Mouse (Mus musculus) C2C12 (cell line): Measurements from ENCODE around the gene Cilp. TPM values are rescaled to one million over a fixed set of nuclear protein-coding genes. Genes with fewer than 3 reads are reported as not detected.

ENCODE experiments used
- H3K27me3 ChIP-seq: one replicate; pipeline ENCODE4 v1.6.1; 2011; ENCODE audit not compliant: control insufficient read depth, insufficient read depth, insufficient read length
- H3K36me3 ChIP-seq: one replicate; pipeline ENCODE4 v1.6.1; 2011; ENCODE audit not compliant: control insufficient read depth, insufficient read depth
- H3K4me3 ChIP-seq: one replicate; pipeline ENCODE4 v1.5.1; 2011; ENCODE audit warnings: mild to moderate bottlenecking, control low read depth; ENCODE audit not compliant: poor library complexity, insufficient read depth, severe bottlenecking
- H3K79me2 ChIP-seq: one replicate; pipeline ENCODE4 v1.6.1; 2011; ENCODE audit not compliant: control insufficient read depth, insufficient read depth
- H3K79me3 ChIP-seq: one replicate; pipeline ENCODE4 v1.6.1; 2011; ENCODE audit warnings: low read depth, control low read depth
- H3ac ChIP-seq: one replicate; pipeline ENCODE3; 2011; ENCODE audit warnings: low read depth; ENCODE audit not compliant: control insufficient read depth, insufficient read length
- CEBPB ChIP-seq: IDR thresholded peaks from one replicate; pipeline ENCODE4 v1.6.1; 2011; ENCODE audit warnings: low read depth, mild to moderate bottlenecking, control low read depth, moderate library complexity
- CTCF ChIP-seq: IDR thresholded peaks from one replicate; pipeline ENCODE4 v1.5.1; 2011; ENCODE audit not compliant: control insufficient read depth, insufficient read depth, insufficient read length
- FOSL1 ChIP-seq: IDR thresholded peaks from one replicate; pipeline ENCODE4 v1.8.0; 2011; ENCODE audit warnings: mild to moderate bottlenecking, low read length; ENCODE audit not compliant: poor library complexity, insufficient read depth, severe bottlenecking
- MAX ChIP-seq: IDR thresholded peaks from one replicate; pipeline ENCODE4 v1.6.1; 2011; ENCODE audit warnings: mild to moderate bottlenecking, control low read depth
- MYOD1 ChIP-seq: IDR thresholded peaks from one replicate; pipeline ENCODE4 v1.6.1; 2011; ENCODE audit warnings: low read depth; ENCODE audit not compliant: control insufficient read depth, insufficient read length
- MYOG ChIP-seq: IDR thresholded peaks from one replicate; pipeline ENCODE4 v1.6.1; 2011; ENCODE audit not compliant: control insufficient read depth, insufficient read length; ENCODE audit errors: extremely low read depth
- USF1 ChIP-seq: IDR thresholded peaks from one replicate; pipeline ENCODE4 v1.6.1; 2011; ENCODE audit warnings: low read depth, mild to moderate bottlenecking, control low read depth, moderate library complexity
- polyA plus RNA-seq: library from polyadenylated mRNA; unstranded; fragments of >200 nt; fragmentation: generic; extraction: Trizol; gene quantifications from one replicate; pipeline ENCODE4 v1.2.1, GENCODE M21; 2012; ENCODE audit warnings: missing spikeins

Cilp gene
- polyA plus RNA-seq, 1 experiment: 0.01 TPM

DNA sequence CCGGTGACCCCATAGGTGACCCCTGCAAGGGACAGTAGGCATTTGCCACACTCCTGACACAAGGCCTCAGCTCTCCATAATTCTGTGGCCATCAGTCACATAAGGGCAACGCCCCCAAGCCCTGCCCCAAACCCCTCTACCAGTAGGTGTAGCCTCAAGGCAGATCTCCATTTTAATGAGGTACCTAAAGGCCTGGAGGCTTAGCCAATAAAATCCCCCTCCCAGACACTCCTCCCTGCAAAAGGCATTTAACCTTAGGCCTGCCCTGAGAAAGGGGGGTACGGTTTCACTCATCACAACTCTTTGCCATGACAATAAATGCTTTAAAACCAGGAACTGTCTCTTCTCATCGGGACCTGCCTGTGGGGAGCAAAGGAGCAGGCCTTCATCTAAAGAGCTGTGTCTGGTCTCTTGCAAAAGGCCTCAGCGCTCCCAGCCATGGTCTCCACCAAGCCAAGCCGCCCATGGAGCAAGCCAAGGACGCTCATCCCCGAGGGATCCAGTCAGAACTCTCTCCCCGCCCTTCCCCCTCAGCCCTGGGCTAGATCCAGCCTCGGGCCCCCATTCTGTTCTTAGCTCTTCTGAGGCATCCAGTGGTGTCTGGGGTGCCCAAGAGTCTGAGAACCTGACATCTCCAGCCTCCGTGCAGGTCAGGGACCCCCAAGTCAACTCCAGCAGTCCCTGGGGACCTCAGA, 8.9 kb upstream of the Cilp start:
- Histone ChIP-seq H3K36me3 (no peaks in the 10 kb centered on the region), H3K79me2 (no peaks in the 10 kb centered on the region), H3K27me3 (no peaks in the 10 kb centered on the region), H3K4me3 (no peak overlapping the region), H3ac (no peak overlapping the region), H3K79me3 (no peaks in the 10 kb centered on the region)
- TF ChIP-seq CEBPB: no peak
- no peak for TF ChIP-seq MAX
- no peak for TF ChIP-seq CTCF
- TF ChIP-seq MYOD1: no peak
- TF ChIP-seq MYOG: no peak
- no peak for TF ChIP-seq FOSL1
- TF ChIP-seq USF1: no peak

DNA sequence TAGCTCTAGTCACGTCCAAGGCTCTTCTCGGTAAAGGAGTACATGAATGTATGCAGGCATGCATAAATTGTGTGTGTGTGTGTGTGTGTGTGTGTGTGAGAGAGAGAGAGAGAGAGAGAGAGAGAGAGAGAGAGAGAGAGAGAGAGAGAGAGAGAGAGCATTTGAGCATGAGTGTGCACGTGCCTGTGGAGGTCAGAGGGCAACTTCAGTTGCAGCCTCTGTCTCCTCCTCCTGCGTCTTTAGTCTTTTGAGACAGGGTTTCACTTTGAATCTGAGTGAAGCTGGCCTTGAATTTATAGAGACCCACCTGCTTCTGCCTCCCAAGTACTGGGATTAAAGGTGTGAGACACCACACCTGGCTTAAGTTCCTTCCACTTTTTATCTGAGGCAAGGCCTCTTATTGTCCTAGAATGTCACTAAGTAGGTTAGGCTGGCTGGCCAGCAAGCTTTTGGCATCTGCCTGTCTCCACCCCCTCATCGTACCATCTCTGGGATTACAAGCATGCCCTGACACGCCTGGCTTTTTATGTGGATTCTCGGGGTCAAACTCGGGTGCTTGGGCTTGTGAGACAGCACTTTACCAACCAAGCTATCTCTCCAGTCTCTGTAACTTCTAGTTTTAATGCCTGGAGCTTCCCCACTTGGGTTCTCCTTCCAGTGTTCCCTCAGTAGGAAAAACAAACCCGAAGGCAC, 7.6 kb upstream of the Cilp start:
- no peaks in the 10 kb centered on the region for H3K27me3 ChIP-seq
- no peak for TF ChIP-seq FOSL1

DNA sequence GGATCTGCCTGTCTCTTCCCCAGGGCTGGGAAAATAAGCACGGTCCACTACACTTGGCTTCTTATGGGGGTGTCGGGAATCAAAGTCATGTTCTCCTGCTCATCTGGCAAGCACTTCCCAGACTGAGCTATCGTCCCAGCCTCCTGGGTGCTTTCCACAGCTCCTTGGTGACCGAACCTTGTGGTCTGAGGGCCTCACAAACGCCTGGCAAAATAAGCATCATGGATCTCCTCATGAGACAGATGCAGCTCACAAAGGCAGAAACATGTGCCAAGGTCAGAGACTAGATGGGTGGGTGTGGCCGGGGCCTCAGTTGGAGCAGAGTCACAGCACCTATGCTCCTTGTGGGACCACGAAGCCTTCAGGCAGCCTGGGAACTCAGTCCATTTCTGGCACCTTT, 5.6 kb upstream of the Cilp start:
- no peaks in the 10 kb centered on the region for H3K79me3 ChIP-seq
- no peaks in the 10 kb centered on the region for H3K79me2 ChIP-seq
- no peak overlapping the region for H3K4me3 ChIP-seq
- no peak for TF ChIP-seq MYOG
- TF ChIP-seq MYOD1: no peak
- TF ChIP-seq USF1: no peak
- no peak for TF ChIP-seq CTCF
- no peak for TF ChIP-seq MAX
- no peak for TF ChIP-seq CEBPB
- TF ChIP-seq FOSL1: no peak
- no peaks in the 10 kb centered on the region for H3K27me3 ChIP-seq
- no peaks in the 10 kb centered on the region for H3K36me3 ChIP-seq
- H3ac ChIP-seq: no peak overlapping the region

More for the DNA sequence above, 7.6 kb upstream of the Cilp start:
- H3ac ChIP-seq: no peak overlapping the region
- H3K4me3 ChIP-seq: no peak overlapping the region
- H3K79me2 ChIP-seq: no peaks in the 10 kb centered on the region
- no peaks in the 10 kb centered on the region for H3K79me3 ChIP-seq
- no peaks in the 10 kb centered on the region for H3K36me3 ChIP-seq

GRCm38 (mm10) chr9:65261591-65262230, 3.3 kb upstream of the Cilp start:
- Histone ChIP-seq H3ac (no peak overlapping the region), H3K36me3 (no peaks in the 10 kb centered on the region), H3K27me3 (no peaks in the 10 kb centered on the region), H3K79me3 (no peaks in the 10 kb centered on the region), H3K4me3 (no peak overlapping the region), H3K79me2 (no peaks in the 10 kb centered on the region)
- TF ChIP-seq MAX (no peak), MYOD1 (no peak), MYOG (no peak), CTCF (no peak), CEBPB (no peak), FOSL1 (no peak), USF1 (no peak)

GRCm38 (mm10) chr9:65262641-65263120, 2.3 kb upstream of the Cilp start:
- H3K79me2 ChIP-seq: no peaks in the 10 kb centered on the region
- no peaks in the 10 kb centered on the region for H3K79me3 ChIP-seq
- H3ac ChIP-seq: no peak overlapping the region
- TF ChIP-seq CTCF: no peak
- TF ChIP-seq MAX: no peak
- no peak for TF ChIP-seq MYOD1
- TF ChIP-seq CEBPB: no peak
- TF ChIP-seq FOSL1: no peak
- TF ChIP-seq USF1: no peak
- TF ChIP-seq MYOG: no peak
- H3K4me3 ChIP-seq: no peak overlapping the region
- no peaks in the 10 kb centered on the region for H3K27me3 ChIP-seq
- no peaks in the 10 kb centered on the region for H3K36me3 ChIP-seq
